Mouse (Mus musculus) adrenal gland, adult (tissue): ENCODE data around the gene Vmn1r111.
"Not testable (repeated sequence)": the region's sequence is repeated elsewhere in the genome, so short reads cannot be mapped to it uniquely, and the experiment has no call there.

Source experiments
- DNase-seq, 2 experiments: peaks; one replicate each; pipeline ENCODE4 v3.0.0; 2022 to 2023; ENCODE audit warnings: low spot score in 1 of 2; ENCODE audit not compliant: inconsistent age in 2 of 2

The Vmn1r111 gene

DNA sequence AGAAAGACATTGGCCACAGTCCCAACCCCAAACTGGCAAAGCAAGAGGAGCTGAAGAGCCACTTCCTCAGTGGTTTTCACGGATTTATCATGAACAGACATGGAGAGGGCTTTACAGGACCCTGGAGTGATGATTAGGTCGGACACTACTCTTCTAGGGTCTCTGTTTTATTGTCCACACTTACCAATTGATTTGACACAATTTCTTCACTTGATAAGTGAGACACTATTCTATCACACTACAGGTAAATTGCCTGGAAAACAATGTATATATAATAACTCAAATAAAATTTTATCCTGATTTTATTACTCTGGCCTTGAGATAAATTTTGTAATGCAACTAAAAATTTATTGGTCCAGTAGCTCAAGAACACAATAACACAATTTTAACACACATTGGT, at the start of gene Vmn1r111:
Gene Vmn1r111, minus strand, starts transcription at position 101 of the 400 bp plus-strand sequence.
- not testable (repeated sequence) for DNase-seq

DNA sequence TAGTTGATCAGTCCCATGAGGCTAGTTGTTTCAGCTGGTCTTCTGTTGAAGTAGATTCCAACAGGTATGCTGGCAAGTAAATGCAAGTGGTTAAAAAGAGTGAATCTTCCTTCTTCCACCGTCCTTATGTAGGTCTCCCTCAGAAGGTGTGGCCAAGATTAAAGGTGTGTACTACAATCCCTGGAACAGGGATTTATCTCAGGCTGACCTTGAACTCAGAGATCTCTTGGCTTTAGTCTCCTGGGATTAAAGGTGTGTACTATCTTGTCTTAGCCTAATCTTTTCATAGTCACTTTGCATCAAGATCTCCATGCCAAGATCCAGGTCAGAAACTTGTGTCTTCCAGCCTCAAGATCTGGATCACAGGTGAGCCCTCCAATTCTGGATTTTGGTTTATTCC, 27.5 kb upstream of the Vmn1r111 start, which contains the start of gene Gm10668:
Gene Gm10668, minus strand, starts transcription at position 101 of the 400 bp plus-strand sequence.
- DNase-seq = not testable (repeated sequence)

DNA sequence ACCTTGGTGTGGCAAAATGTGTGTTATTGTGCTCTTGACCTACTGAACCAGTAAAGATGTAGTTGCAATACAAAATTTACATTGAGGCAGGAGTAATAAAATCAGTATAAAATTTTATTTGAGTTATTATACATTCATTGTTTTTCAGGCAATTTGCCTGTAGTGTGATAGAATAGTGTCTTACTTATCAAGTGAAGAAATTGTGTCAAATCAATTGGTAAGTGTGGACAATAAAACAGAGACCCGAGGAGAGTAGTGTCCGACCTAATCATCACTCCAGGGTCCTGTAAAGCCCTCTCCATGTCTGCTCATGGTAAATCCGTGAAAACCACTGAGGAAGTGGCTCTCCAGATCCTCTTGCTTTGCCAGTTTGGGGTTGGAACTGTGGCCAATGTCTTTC, 34.4 kb downstream of the Vmn1r111 start, which contains the start of gene Vmn1r107:
Gene Vmn1r107, plus strand, starts transcription at position 301 of the 400 bp plus-strand sequence.
- not testable (repeated sequence) for DNase-seq
